Mouse (Mus musculus) liver, embryonic 14.5 days (tissue): ENCODE results near the gene Gm20662.

Experiments
- CTCF ChIP-seq: IDR thresholded peaks from 2 replicates; pipeline ENCODE4 v1.5.1; 2016; ENCODE audit warnings: antibody characterized with exemption, low read depth, control low read depth
- EP300 ChIP-seq: IDR thresholded peaks from 2 replicates; pipeline ENCODE4 v1.6.1; 2016; ENCODE audit warnings: antibody characterized with exemption, low read depth

DNA sequence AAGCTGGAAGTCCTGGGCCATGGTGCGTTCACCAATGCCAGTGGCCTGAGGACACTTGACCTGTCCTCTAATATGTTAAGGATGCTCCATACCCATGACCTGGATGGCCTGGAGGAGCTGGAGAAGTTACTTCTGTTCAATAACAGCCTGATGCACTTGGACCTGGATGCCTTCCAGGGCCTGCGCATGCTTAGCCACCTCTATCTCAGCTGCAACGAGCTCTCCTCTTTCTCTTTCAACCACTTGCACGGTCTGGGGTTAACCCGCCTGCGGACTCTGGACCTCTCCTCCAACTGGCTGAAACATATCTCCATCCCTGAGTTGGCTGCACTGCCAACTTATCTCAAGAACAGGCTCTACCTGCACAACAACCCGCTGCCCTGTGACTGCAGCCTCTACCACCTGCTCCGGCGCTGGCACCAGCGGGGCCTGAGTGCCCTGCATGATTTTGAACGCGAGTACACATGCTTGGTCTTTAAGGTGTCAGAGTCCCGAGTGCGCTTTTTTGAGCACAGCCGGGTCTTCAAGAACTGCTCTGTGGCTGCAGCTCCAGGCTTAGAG lies 57.6 kb downstream of the Gm20662 start:
- no peak for TF ChIP-seq CTCF
- no peak for TF ChIP-seq EP300
